Mouse (Mus musculus): Measurements from ENCODE around the gene Meltf. TPM values are rescaled to one million over a fixed set of nuclear protein-coding genes. Genes with fewer than 3 reads are reported as not detected.

Gene Meltf
- polyA plus RNA-seq, 1 experiment from 2014 or later: 4.8 TPM

GRCm38 (mm10) chr16:31882381-31882908 lies 3.8 kb downstream of the Meltf start:
- Histone ChIP-seq H3K4me2 (ENCODE audit: low read depth, low read length) (no peak overlapping the region), H3K36me3 (ENCODE audit: control insufficient read depth, insufficient read depth, low read length) (no peaks in the 10 kb centered on the region), H3K27ac (ENCODE audit: low read length) (no peak overlapping the region)

DNA sequence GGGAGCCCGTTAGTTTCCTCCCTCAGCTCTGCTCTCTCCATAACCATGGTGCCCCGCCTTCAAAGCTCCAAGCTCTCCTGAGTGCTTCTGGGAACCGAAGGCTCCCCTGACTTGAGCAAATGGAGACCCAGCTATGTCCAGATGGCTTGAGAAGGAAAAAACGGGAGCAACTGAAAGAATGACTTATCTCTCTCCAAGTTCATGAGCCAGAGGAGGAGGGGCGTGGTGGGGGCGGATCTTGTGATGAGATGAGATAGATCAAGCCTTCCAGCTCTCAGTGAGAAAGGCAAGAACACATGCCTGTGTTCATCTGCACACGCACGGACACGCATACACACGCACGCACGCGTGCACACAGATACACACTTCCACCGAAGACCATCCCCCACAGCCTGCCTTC lies 4.7 kb downstream of the Meltf start:
- Histone ChIP-seq H3K4me3 (replicated peaks; ENCODE audit: low read length) (no peak overlapping the region), H3K9me3 (replicated peaks; ENCODE audit: control insufficient read depth, low read length) (no peaks in the 10 kb centered on the region), H3K27ac (ENCODE audit: low read length) (no peak overlapping the region), H3K9ac (ENCODE audit: low read length) (no peak overlapping the region), H3K36me3 (ENCODE audit: control insufficient read depth, insufficient read depth, low read length) (no peaks in the 10 kb centered on the region), H3K4me2 (ENCODE audit: low read depth, low read length) (peak overlapping the region; percentile 10), H3K27me3 (ENCODE audit: control insufficient read depth, insufficient read depth, low read length) (no peaks in the 10 kb centered on the region), H3K4me1 (ENCODE audit: control insufficient read depth, insufficient read depth, low read length) (peaks cover 10% of the 10 kb centered on the region)
- ATAC-seq (ENCODE audit: insufficient read depth, low FRiP score): no peak
- WGBS: 62% methylated on average over 14 of the region's 14 CpGs

More at GRCm38 (mm10) chr16:31882381-31882908, 3.8 kb downstream of the Meltf start:
- Histone ChIP-seq H3K9me3 (replicated peaks; ENCODE audit: control insufficient read depth, low read length) (no peaks in the 10 kb centered on the region), H3K4me1 (ENCODE audit: control insufficient read depth, insufficient read depth, low read length) (peaks cover 10% of the 10 kb centered on the region), H3K9ac (ENCODE audit: low read length) (no peak overlapping the region), H3K27me3 (ENCODE audit: control insufficient read depth, insufficient read depth, low read length) (no peaks in the 10 kb centered on the region), H3K4me3 (replicated peaks; ENCODE audit: low read length) (no peak overlapping the region)
- ATAC-seq (ENCODE audit: insufficient read depth, low FRiP score): no peak
- WGBS: 75% methylated on average over 9 of the region's 9 CpGs

GRCm38 (mm10) chr16:31883902-31884301 lies 5.3 kb downstream of the Meltf start:
- WGBS: 16% methylated on average over 6 of the region's 6 CpGs
- Histone ChIP-seq H3K36me3 (ENCODE audit: control insufficient read depth, insufficient read depth, low read length) (no peaks in the 10 kb centered on the region), H3K4me2 (ENCODE audit: low read depth, low read length) (peak overlapping the region; percentile 10), H3K9ac (ENCODE audit: low read length) (no peak overlapping the region; the same call in 1 of the 2 replicates), H3K27ac (ENCODE audit: low read length) (no peak overlapping the region), H3K9me3 (replicated peaks; ENCODE audit: control insufficient read depth, low read length) (no peaks in the 10 kb centered on the region), H3K27me3 (ENCODE audit: control insufficient read depth, insufficient read depth, low read length) (no peaks in the 10 kb centered on the region), H3K4me3 (replicated peaks; ENCODE audit: low read length) (no peak overlapping the region), H3K4me1 (ENCODE audit: control insufficient read depth, insufficient read depth, low read length) (peaks cover 7% of the 10 kb centered on the region)
- ATAC-seq (ENCODE audit: insufficient read depth, low FRiP score): no peak

DNA sequence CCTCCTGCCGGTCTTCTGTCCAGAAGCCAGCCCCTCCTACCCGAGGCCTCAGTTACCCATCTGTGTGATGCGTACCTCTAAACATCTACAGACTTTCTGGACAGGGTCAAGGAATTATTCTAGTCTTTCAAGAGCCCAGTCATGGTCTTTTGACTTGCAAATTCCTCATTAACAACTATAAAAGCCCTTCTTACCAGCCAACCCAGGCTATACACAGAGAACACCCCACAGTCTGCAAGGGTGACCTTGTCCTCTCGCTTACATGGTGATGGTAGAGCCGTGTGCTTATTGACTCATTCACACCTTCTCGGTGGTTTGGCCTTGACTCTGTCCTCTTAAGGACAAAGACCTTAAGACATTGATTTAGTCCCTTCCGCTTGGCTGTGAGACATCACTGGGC lies 12.3 kb downstream of the Meltf start:
- 74% methylated on average over 7 of the region's 7 CpGs for WGBS
- H3K9ac ChIP-seq (ENCODE audit: low read length): no peak overlapping the region

DNA sequence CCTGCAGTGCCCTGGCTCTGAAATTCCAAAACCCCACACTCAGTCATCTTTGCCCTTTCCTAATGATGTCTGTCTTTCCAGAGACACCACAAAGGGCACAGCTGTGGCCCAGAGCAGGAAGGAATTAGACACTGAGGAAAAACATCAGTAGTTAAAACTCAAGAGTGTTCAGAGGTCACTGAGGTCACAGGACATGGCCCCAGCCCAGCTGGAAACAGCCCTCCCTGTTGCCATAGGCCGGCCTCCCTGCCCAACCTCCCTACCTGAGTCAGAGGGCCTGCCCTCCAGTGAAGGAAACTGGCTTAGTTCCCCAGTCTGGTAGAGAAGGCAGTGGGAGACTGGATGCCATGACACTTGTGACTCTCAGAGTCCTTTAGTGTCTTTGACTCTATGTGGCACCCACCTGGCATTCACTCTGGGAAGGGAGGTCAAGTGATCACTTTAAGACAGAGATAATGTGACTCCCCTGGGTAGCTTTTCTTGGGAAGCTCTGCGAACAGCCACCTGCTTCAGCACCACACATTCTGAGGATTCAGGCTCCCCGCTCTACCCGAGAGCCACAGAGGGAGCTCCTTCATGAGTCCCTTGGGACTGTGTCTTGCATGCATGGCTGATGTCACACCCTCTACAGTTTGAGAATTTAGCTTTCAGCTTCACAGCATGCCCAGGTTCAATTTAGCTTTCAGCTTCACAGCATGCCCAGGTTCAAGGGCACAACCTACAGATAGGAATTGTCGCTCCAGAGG lies 15.0 kb downstream of the Meltf start:
- no peak overlapping the region for H3K9ac ChIP-seq (ENCODE audit: low read length)
- H3K4me3 ChIP-seq (replicated peaks; ENCODE audit: low read length): no peak overlapping the region
- H3K9me3 ChIP-seq (replicated peaks; ENCODE audit: control insufficient read depth, low read length): no peaks in the 10 kb centered on the region
- no peaks in the 10 kb centered on the region for H3K36me3 ChIP-seq (ENCODE audit: control insufficient read depth, insufficient read depth, low read length)
- WGBS: 71% methylated on average over 5 of the region's 5 CpGs
- no peaks in the 10 kb centered on the region for H3K27me3 ChIP-seq (ENCODE audit: control insufficient read depth, insufficient read depth, low read length)
- 0 out of 2 replicates have a peak, but pooled peaks cover 4% of the 10 kb centered on the region for H3K4me1 ChIP-seq (ENCODE audit: control insufficient read depth, insufficient read depth, low read length)
- no peak overlapping the region for H3K4me2 ChIP-seq (ENCODE audit: low read depth, low read length)
- no peak for ATAC-seq (ENCODE audit: insufficient read depth, low FRiP score)
- no peak overlapping the region for H3K27ac ChIP-seq (ENCODE audit: low read length)

More for the DNA sequence above, 12.3 kb downstream of the Meltf start:
- Histone ChIP-seq H3K36me3 (ENCODE audit: control insufficient read depth, insufficient read depth, low read length) (no peaks in the 10 kb centered on the region), H3K4me2 (ENCODE audit: low read depth, low read length) (no peak overlapping the region), H3K4me1 (ENCODE audit: control insufficient read depth, insufficient read depth, low read length) (no peaks in the 10 kb centered on the region), H3K27ac (ENCODE audit: low read length) (no peak overlapping the region), H3K9me3 (replicated peaks; ENCODE audit: control insufficient read depth, low read length) (no peaks in the 10 kb centered on the region), H3K4me3 (replicated peaks; ENCODE audit: low read length) (no peak overlapping the region), H3K27me3 (ENCODE audit: control insufficient read depth, insufficient read depth, low read length) (no peaks in the 10 kb centered on the region)
- ATAC-seq (ENCODE audit: insufficient read depth, low FRiP score): no peak

DNA sequence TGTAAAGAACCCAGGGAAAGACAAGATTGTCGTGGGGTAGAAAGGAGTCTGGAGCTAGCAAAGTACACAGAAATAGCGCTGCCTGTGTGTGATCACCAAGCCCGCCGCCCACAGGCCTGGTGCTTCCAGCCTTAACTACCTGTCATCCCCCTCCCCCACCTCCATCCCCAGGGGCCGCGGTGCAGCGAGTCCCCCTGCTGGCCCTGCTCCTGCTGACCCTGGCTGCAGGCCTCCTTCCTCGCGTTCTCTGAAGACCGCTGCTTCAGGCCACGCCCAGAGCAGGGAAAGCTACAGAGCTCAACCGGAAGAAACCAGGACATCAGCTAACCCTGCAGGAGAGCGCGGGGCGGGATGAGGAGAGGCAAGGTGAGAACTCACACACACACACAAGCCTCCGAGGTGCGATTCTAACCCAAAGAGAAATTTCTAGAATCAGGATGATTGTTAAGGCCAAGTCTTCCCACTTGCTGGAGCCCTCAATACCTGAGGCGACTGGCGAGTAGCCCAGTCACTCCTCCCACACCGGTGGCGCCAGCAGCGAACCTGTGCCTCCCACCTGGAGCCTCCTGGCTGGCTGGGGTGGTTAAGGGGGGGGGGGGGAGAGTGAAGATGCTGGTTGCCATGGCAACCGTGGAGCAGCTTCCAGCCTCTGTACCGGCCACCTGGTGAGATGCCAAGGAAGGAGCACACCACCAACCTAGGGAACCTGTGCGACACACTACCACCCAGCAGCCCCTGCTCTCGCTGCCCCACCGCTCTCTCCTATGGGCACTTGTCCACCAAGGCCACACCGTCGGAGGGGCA lies 18.6 kb downstream of the Meltf start:
- peak overlapping the region; percentile 14 for H3K4me3 ChIP-seq (replicated peaks; ENCODE audit: low read length)
- ATAC-seq (ENCODE audit: insufficient read depth, low FRiP score): peak; percentile 63; the same call in 1 of the 2 replicates

GRCm38 (mm10) chr16:31898546-31899326 lies 20.1 kb downstream of the Meltf start:
- Histone ChIP-seq H3K4me1 (ENCODE audit: control insufficient read depth, insufficient read depth, low read length) (0 out of 2 replicates have a peak, but pooled peaks cover 4% of the 10 kb centered on the region), H3K27ac (ENCODE audit: low read length) (no peak overlapping the region), H3K27me3 (ENCODE audit: control insufficient read depth, insufficient read depth, low read length) (no peaks in the 10 kb centered on the region), H3K9ac (ENCODE audit: low read length) (no peak overlapping the region), H3K4me2 (ENCODE audit: low read depth, low read length) (no peak overlapping the region), H3K36me3 (ENCODE audit: control insufficient read depth, insufficient read depth, low read length) (no peaks in the 10 kb centered on the region), H3K4me3 (replicated peaks; ENCODE audit: low read length) (no peak overlapping the region), H3K9me3 (replicated peaks; ENCODE audit: control insufficient read depth, low read length) (peaks cover 4% of the 10 kb centered on the region; the same call in 1 of the 2 replicates)
- 74% methylated on average over 18 of the region's 18 CpGs for WGBS
- ATAC-seq (ENCODE audit: insufficient read depth, low FRiP score): no peak

More for the DNA sequence above, 18.6 kb downstream of the Meltf start:
- Histone ChIP-seq H3K4me1 (ENCODE audit: control insufficient read depth, insufficient read depth, low read length) (0 out of 2 replicates have a peak, but pooled peaks cover 4% of the 10 kb centered on the region), H3K36me3 (ENCODE audit: control insufficient read depth, insufficient read depth, low read length) (no peaks in the 10 kb centered on the region), H3K9ac (ENCODE audit: low read length) (peak overlapping the region; percentile 14), H3K27me3 (ENCODE audit: control insufficient read depth, insufficient read depth, low read length) (no peaks in the 10 kb centered on the region), H3K27ac (ENCODE audit: low read length) (no peak overlapping the region), H3K4me2 (ENCODE audit: low read depth, low read length) (peak overlapping the region; percentile 53), H3K9me3 (replicated peaks; ENCODE audit: control insufficient read depth, low read length) (peaks cover 4% of the 10 kb centered on the region; the same call in 1 of the 2 replicates)
- 13% methylated on average over 29 of the region's 29 CpGs for WGBS

- no peaks in the 10 kb centered on the region for H3K36me3 ChIP-seq (ENCODE audit: control insufficient read depth, insufficient read depth, low read length)
- peaks cover 4% of the 10 kb centered on the region; the same call in 1 of the 2 replicates for H3K9me3 ChIP-seq (replicated peaks; ENCODE audit: control insufficient read depth, low read length)
- H3K4me3 ChIP-seq (replicated peaks; ENCODE audit: low read length): no peak overlapping the region
- no peak for ATAC-seq (ENCODE audit: insufficient read depth, low FRiP score)
- no peak overlapping the region for H3K4me2 ChIP-seq (ENCODE audit: low read depth, low read length)
- 0 out of 2 replicates have a peak, but pooled peaks cover 3% of the 10 kb centered on the region for H3K4me1 ChIP-seq (ENCODE audit: control insufficient read depth, insufficient read depth, low read length)
- H3K9ac ChIP-seq (ENCODE audit: low read length): no peak overlapping the region
- WGBS: 82% methylated on average over 1 of the region's 1 CpGs
- H3K27me3 ChIP-seq (ENCODE audit: control insufficient read depth, insufficient read depth, low read length): no peaks in the 10 kb centered on the region; the same call in 1 of the 2 replicates
- H3K27ac ChIP-seq (ENCODE audit: low read length): no peak overlapping the region
Observed at GRCm38 (mm10) chr16:31901886-31902285, 23.3 kb downstream of the Meltf start.

Measured in stomach, embryonic 16.5 days (tissue).